Mouse (Mus musculus) bone marrow macrophage, adult 2 months (primary cell): Measurements from ENCODE around the gene Fgfr2.

Experiments used
- CTCF ChIP-seq: IDR thresholded peaks from 2 replicates; pipeline ENCODE4 v1.5.1; 2012; ENCODE audit warnings: low read depth, mild to moderate bottlenecking, low read length, moderate library complexity
- POLR2A ChIP-seq: IDR thresholded peaks from 2 replicates; pipeline ENCODE4 v1.6.1; 2012; ENCODE audit warnings: mild to moderate bottlenecking, low read depth, low read length, borderline replicate concordance

DNA sequence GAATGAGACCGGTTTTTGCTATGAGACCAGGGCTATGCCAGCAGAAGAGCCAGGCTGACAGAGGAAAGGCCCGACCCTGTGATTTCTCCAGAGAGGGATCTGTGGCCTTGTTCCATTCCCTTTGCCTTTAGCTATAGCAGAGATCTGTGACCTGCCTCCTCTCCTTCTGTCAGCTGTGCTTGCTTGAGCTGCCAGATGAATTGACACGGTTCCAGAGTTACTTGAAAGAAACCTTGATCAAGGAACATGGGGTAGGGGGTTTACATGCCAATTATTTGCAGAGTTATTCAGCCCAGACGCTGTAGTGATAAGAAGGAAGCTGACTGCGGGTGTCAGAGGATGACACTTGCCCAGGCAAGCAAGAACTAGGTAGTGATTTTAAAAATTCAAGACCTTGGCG is 2525.6 kb downstream of the Fgfr2 start:
- TF ChIP-seq CTCF (no peak), POLR2A (no peak)
